Mouse (Mus musculus): ENCODE results near the gene Ackr3.

The Ackr3 gene

DNA sequence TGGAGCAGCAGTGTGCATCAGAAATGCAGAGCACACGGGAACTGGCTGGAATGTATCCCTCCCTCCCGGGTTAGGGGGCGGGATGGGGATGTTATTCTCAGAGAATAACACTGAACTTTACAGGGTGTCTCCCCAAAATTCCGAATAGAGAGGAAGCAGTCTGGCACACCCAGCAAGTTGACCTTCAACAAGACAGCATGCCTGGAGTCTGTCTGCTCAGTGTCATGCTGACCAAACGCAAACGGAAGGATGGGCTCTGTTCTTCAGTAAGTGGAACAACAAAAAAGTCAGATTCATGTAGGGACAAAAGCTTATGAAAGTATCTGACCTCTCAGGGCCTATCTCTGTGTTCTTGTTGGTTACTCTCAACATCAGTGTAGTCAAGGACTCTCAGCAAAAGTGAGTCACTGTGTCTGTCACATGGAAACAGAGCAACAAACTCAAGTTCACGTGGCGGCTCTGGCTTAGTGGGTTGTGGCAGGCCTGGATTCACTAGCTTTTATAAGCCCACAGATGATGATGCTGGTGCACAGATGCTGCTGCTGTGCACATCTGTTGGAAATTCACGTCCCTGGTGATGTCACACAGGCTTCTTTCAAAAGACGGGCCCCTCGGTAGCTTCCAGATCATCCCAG, 54.6 kb downstream of the Ackr3 start:
- DNase-seq (ENCODE audit: low spot score) = no peak

- DNase-seq (ENCODE audit: low spot score) = no peak
Measured at GRCm38 (mm10) chr1:90260704-90261581, 57.2 kb downstream of the Ackr3 start.

- no peak for DNase-seq (ENCODE audit: low spot score)
Measured at GRCm38 (mm10) chr1:90262380-90262779, 58.6 kb downstream of the Ackr3 start.
